Mouse (Mus musculus) retina, postnatal 1 day (tissue): Measurements from ENCODE around the gene Erh.

Experiments used
- DNase-seq: peaks from one replicate; pipeline ENCODE4 v3.0.0-alpha.2; 2012

Gene Erh

DNA sequence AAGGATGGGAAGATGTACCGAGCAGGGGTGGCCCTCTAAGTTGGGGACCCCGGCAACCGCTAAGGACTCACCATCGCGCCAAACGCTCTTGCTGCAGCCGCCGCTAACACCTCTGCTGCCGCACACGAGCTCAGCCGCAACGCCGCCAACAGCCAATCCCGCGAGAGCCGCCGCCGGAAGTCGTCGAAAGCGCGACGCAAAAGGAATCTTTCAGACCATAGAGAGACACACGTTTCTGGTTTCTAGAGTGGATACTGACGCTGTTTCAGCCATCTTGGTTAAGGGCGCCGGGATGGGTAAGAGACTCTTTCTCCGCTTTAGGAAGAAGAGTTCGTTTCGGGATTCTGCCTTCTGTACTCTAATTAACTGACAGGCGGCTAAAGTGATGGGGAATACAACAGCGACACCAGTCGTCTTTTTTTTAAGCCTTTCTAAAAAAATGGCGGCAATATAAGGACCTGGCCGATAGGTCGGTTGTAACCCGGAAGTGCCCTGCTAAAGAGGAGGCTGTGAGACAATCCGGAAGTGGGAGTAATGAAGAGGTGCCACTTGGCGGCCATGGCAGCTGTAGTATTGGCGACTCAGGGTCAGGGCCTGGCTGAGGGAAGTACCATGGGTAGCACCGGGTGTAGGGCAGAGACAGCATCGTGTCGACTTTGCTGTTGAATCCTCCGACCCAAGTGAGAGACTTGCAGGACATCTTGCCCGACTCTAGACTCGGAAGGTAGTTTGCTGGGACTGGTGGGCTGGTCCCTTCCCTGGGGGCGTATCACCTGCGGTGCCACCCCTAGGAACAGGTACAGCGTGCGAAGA, at the start of gene Erh, which contains the start of gene Slc39a9:
Gene Erh, minus strand, starts transcription at position 649 of the 813 bp plus-strand sequence.
Gene Slc39a9, plus strand, starts transcription at position 191 of the 813 bp plus-strand sequence.
- peak; percentile 99 for DNase-seq

DNA sequence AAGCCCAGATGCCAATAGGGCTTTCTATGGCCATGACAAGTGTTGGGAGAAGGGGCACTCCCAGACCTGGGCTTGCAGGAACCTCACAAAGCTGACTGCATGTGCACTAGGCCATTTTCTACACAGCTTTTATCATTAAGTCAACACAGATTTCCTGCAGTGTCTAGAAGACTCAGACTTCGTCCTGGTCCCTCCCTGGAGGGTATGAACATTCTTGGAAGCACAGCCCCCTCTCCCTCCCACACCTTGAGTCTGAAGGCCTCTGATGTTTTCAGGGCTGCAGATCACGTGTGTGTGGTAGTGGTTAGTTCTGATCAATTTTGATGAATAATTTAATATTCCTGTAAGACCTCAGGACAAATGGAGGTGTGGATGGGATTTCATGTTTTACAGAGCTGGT, 49.6 kb upstream of the Erh start:
- DNase-seq, result peak; percentile 29

DNA sequence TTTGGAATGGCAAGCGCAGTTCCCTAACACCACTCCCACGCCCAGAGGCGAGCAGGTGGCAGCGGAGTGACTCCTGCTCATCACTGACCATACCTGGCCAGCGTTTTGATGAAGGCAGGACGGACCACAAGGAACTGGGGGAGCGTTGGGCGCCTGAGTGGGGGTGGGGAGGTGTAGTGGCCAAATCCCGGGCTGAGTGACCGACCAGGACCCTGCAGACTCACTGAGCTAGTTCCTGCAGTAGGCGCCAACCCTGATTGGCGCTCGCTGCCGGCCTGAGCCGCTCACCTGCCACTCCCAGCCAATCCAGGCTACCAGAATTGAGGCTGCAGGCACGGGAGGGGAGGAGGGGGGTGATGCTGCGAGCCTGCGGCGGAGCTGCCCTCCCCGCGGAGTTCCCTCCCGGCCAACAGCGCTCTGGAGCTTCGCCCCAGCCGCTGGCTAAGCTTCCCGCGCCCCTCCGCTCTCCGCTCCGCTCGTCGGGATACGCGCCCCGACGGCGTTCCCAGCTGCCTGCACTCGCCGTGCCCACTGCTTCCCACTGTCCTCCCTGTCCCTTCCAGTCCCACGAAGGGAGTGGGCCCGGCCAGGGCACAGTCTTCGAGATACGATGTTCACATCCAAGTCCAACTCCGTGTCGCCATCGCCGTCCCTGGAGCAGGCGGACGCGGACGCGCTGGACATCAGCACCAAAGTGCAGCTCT, 48.3 kb upstream of the Erh start, which contains the start of gene Plekhd1:
Gene Plekhd1, plus strand, starts transcription at position 323 of the 704 bp plus-strand sequence.
- DNase-seq, result peak; percentile 81

DNA sequence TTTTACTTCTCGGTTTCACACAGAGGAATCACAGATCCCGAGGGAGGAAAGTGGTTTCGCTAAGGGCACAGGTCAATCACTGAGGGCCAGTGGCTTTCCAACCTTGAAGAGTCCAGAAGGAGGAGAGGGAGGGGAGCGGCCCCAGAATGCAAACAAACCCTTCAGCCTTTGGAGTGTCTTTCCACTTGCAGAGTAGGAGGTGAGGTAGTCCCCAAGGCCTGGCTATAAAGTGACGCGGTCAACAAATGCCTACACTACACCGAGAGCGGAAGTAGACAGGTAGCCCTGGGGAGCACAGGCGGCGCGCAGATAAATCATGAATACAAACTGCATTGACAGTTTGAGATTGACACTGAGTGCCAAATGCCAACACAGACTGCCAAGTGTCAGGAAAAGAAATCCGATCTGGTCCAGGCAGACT, 47.5 kb upstream of the Erh start:
- DNase-seq, result no peak

DNA sequence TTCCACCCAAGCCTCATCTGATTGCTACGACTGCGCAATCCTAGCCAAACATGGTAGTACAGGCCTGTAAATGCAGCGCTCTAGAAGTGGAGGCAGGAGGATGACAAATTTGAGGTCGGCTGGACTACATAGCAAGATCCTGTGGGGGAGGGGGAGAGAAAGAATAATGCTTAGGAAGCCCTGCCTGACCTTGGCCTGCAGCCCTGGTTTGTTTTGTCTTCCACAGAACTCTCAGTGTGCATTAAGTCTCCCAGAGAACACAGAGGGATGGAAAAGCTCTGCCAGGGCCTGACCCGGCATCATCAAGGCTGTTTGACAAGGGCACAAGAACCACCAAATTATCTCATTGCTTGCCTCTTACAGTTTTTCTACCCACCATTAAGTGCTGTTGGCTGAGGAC, 45.6 kb upstream of the Erh start:
- peak; percentile 57 for DNase-seq

DNA sequence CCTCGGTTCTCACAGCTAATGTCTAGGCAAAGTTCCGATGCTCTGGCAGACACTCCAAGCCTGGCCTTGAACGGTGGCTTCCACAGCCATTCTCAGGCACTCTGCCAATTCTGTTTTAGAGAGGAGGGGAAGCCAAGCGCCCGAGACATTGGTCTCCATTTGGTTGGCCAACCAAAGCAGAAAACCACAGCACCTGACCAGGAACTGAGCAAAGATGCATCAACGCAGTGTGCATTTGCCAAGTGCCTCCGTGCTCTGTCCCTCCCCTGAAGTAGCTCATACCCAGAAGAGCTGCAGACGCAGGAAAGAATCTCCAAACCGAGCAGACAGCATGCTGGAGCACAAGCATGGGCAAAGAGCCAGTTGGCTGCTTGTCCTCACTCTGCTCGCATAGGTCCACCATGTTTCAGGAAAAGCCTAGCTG, 43.7 kb upstream of the Erh start:
- DNase-seq, result no peak

DNA sequence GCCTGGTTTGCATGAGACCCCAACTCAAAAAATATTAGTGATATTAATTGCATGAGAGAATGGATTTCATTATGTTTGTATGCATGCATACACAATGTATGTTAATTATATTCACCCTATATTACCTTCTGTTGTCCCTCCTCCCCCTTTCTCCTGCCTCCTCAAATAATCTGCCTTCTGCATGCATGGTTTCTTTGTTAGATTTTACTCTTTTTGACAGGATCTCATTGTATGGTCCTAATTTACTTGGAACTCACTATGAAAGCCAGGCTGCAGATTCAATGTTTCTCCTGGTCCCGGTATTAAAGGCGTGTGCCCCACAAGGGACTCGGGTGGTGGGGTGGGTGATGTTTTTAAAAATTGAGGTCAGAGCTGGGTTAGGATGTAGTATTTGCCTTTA, 40.2 kb upstream of the Erh start:
- DNase-seq, result peak; percentile 75

DNA sequence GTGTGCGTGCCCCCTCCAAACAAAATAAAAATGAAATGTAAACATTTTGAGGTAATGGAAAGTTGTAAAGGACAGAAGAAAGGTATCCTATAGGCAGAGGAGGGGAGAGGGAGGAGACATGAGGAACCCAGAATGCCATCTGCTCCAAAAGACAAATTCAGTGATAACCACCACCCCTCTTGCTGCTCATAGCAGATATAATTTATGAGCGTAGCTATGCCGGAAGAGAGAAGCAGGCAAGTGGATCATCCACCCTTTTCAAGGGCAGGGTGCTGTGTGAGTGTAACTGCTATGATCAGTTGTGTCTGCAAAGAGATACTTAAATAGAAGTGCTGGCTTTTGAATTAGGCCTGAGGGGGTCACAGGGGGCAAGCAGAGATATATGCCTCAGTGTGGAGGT, 39.4 kb upstream of the Erh start:
- DNase-seq, result no peak

DNA sequence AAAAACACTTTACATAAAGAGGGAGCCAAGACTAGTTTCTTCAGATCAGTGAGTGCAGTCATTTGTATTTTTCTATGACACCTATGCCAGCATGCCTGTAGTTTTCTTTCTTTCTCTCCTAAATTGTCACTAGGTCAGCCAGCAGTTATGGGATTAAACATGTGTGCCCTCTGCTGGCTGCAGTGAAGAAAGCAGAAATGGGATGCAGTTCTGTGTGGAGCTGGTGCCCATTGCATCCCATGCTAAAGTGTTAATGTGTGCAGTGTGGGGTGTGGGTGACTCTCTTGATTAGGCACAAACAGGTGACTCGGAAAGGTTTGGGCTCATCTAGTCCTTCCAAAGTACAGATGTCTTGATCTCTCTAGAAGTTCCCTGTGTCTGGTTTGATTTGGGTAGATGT, 37.2 kb upstream of the Erh start:
- peak; percentile 59 for DNase-seq

DNA sequence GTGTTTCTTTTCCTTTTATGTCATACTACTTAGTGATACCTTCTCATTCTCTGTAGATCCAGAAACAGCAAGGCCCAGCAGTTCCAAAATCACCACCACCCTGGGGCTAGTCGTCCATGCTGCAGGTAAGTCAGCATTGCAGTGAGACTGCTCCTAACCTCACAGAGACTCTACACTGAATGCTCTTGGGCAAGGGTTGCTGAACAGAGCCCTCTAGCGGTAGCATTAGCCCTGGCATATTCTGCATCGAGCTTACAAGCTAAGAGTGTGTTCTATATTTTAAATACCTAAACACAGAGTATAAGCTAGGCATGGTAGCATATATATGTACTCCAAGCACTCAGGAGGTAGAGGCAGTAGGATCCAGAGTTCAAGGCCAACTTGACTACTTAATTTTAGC, 29.0 kb upstream of the Erh start:
- peak; percentile 72 for DNase-seq

DNA sequence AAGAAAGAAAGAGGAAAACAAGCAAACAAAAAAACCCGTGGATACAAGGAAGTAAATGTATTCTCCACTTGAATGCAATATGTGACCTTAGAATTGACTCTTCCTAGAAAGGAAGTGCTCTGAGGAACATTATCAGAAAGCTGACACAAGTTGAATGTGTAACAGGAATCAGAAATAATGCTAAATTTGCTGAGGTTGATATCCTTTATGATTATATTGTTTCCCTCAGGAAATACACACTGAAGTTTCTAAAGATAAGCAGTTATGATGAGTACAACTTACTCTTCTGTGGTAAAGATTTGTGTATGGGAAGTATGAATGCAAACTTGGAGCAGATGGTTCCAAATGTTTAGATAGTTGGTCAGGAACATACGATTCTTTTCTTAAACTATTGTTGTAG, 24.2 kb upstream of the Erh start:
- DNase-seq, result no peak

DNA sequence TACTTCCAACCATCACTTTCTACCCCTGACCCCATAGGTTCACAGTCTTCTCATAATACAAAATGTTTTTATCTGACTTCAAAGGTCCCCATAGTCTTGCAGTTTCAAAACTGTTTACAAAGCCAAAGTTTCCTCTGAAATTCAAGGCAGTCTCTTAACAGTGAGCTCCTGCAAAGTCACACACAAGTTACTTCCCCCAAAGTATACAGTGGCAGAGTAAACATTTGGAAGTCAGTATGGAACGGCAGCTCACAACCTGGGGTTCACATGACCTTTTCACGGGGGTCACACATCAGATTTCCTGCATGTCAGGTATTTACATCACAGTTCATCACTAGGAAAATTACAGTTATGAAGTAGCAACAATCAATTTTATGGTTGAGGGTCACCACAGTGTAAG, 19.8 kb upstream of the Erh start:
- DNase-seq, result no peak

DNA sequence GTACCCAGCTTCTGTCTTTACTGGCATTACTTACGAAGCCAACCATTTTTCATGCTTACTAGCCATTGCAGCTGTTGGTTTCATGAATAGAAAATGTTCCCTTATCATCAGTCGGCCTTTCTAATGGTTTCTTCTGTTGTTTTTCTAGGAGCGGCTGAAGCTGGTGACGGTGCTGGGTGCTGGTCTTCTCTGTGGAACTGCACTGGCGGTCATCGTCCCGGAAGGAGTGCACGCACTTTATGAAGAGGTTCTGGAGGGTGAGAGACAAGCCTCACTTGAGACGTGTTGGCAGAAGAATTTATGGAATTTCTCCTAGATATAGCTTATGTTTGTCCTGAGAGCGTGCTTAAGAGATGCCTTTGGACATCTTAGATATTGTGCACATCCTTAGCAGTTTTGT, 18.2 kb upstream of the Erh start:
- no peak for DNase-seq

DNA sequence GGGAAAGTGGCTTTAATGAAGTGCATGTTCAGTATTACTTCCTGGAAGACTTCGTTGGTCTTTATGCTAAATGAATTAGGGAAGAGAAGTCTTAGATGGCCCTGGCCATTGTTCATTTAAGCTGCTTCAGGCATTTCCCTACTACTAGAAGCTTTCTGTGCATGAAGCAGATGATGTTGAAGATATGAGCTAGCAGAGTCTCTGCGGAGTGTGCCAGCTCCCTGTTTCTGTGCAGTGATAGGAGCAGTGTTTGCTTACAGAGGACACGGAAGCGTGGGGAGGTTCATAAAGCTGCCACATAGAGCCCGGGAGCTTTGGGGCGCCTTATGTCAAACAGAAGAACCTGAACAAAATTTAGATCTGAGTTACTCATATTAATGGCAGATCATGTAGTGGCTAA, 14.5 kb upstream of the Erh start:
- DNase-seq, result no peak

DNA sequence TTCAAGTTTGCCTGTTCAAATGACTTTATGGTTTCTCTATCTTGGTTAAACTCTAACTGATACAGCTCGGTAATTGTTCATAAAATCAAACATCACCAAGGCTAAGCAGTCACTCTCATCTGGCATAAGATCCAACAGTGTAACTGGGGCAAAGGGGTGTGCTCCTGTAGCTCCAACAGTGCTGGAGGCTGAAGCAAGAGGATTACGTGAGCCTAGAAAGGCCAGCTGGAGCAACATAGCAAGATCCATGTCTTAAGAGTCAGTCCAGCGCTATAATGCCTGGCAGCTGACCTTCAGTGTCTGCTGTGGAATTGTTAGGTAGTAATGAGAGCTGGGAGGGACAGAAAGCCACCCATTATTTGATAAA, 10.5 kb upstream of the Erh start:
- peak; percentile 52 for DNase-seq

DNA sequence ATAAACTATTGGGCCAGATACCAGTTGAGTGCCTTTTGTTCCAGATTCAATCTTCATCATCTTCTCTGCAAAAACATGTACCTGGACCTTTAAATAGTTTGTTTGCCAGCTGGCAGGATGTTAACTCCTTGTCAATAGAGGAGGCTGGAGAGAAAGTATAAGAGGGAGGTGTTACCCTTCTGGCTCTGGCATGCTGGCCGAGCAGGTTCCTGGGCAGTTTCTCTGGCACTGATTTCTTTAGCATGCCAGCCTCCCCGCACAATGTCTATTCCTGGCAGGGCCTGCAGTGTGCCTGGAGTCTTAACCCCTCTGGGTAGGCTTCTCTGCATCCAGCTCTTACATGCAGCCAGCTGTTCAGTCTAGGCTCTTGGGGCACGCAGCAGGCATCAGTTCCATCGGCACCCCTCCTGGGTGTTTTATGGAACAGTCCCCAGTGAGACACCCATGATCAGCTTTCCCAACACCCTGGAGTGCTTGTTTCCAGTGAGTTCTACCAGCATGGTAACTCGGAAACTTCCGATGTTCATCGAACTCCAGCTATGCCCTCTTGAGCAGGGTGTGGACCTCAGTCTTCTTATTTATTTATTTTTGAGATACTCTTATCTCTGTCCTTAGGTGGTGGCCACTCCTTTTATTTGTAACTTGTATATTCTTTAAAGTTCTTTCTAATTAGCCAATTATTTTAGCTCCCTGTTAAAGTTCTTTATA, 10.0 kb upstream of the Erh start:
- DNase-seq, result no peak

DNA sequence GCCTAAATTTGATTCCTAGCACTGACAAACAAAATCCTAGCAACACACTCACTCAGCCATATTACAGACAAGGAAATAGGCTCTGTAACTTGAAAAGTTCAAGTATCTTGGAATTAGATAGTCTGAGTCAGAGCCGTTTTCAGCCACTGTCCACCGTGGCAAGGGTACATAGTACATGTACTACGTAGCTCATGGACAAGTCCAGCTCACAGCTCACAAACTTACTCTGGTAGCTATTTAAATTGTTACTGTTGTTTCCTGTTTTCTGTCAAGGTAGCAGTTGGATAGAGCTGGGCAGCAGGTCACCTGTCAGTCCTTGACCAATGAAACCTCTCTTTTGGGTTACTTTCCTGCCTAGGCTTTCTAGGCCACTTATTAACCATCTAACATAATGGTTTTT, 2.2 kb upstream of the Erh start:
- no peak for DNase-seq

DNA sequence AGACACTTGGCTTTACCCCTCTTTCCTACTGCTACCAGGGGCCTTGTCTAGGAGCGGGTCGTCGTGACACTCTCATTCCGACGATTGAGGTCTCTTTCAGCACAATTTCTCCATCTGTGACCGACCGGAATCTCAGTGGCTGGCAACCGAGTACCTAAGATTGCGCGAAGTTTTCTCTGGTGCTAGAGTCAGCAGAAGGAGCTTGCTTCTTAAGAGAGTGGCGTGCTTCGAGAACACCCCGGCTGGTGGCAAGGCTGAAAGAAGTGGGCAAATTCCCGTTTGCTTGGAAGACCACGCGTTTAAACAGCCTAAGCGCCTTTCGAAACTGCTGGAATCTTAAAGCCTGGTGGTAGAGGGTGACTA, 346 bp upstream of the Erh start:
- no peak for DNase-seq

DNA sequence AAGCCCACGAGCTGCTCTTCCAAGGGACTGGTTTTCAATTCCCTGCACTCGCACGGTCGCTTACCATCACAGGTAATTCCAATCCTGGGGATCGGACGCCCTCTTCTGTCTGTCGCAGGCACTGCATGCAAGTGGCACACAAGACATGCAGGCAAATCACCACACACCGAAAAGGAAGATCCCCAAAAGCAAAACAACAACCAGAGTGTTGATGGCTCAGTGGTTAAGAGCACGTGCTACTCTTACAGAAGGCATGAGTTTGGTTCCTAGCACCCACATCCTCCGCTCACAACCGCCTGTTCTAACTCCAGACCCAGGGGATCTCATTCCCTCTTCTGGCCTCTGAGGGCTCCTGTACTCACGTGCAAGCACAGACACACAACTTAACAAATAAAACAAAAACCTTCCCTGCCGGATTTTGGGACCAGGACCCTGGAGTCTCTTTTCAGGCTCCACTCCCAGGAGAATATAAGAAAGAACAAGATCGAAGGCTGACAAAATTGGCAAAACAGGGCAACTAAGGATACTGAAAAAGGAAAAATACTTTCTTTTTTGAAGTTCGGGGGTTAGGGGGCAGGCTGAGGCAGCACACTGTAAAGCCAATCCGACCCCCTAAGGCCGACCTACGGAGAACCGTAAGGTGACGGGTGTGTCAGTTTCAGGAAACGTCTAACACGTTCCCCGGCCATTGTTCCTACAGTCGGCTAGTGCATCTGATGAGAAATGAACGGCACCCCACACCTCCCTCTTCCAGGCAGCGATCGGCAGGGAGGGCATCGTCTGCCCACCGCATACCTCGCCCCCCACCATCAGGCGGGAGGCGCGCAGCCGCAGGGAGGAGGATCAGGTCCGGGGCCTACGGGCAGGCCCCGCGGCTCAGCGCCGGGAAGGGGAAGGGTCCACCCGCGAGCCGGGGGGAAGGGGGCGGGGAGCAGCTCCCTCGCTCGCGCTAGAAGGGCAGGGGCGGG, 1.1 kb downstream of the Erh start:
- DNase-seq, result peak; percentile 56

DNA sequence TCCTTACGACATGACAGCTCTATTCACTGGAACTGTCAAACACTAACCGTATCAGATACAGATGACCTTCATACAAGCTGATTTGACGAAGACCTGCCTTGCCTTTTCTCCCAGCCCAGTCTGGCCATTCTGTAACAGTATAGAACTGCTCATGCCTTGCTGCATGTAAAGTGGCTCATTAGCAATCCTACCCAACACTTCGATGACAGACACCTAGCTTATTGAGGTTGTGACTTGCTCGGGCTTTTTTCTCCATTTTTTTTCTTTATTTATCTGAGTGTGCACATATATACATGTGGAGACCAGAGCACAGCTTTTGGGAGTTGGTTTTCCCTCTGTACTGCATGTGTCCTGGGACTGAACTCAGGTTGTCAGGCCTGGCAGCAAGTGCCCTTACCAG, 12.4 kb downstream of the Erh start:
- DNase-seq, result no peak

DNA sequence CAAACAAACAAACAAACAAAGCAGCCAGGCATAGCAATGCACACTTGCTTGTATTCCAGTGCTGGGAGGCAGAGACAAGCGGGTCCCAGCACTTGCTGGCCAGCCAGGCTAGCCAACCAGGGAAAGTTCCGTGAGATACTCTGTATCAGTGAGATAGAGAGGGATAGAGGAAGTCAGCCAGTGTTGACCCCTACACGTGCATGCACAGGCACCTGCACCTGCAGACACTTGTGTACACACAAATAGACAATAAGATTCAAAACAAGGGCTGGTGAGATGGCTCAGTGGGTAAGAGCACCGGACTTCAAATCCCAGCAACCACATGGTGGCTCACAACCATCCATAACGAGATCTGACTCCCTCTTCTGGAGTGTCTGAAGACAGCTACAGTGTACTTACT, 23.6 kb downstream of the Erh start:
- no peak for DNase-seq
